Mouse (Mus musculus): Measurements from ENCODE around the gene Lrrc19. TPM values are rescaled to one million over a fixed set of nuclear protein-coding genes. Genes with fewer than 3 reads are reported as not detected.
"Not testable (repeated sequence)": the region's sequence is repeated elsewhere in the genome, so short reads cannot be mapped to it uniquely, and the experiment has no call there.

Gene Lrrc19
- 0.09 TPM in 1 of 2 replicates, not detected in the other for total RNA-seq (2014; rRNA removed)
- 0.07 TPM in 1 of 2 replicates, not detected in the other for polyA plus RNA-seq (2012; rRNA removed)

GRCm38 (mm10) chr4:94649920-94650319, at the start of gene Lrrc19:
Gene Lrrc19, minus strand, starts transcription at chr4:94650144.
- TF ChIP-seq CTCF (IDR thresholded peaks at IDR 0.05; ENCODE audit: low read depth, low read length): no peak
- no peak for TF ChIP-seq POLR2A (IDR thresholded peaks at IDR 0.05; ENCODE audit: extremely low read depth, insufficient read depth, low read length)
- H3K79me2 ChIP-seq (ENCODE audit: control insufficient read depth, insufficient read depth, low read length): no peaks in the 10 kb centered on the region
- H3K4me1 ChIP-seq (ENCODE audit: control insufficient read depth, insufficient read depth, low read length): no peaks in the 10 kb centered on the region
- H3K27me3 ChIP-seq (ENCODE audit: control insufficient read depth, insufficient read depth, low read length): no peaks in the 10 kb centered on the region
- peak; percentile 12 for DNase-seq (ENCODE audit: extremely low read depth, low read depth, low spot score)
- peaks cover 2% of the 10 kb centered on the region; the same call in 1 of the 2 replicates for H3K36me3 ChIP-seq (ENCODE audit: control insufficient read depth, insufficient read depth, low read length)
- WGBS: 83% methylated on average over 3 of the region's 3 CpGs
- H3K9ac ChIP-seq (ENCODE audit: low read depth, low read length): no peak within 1 kb of the TSS
- no peak within 1 kb of the TSS for H3K4me3 ChIP-seq (ENCODE audit: insufficient read depth, low read depth, low read length)
- no peak within 1 kb of the TSS for H3K27ac ChIP-seq (replicated peaks; ENCODE audit: insufficient read depth, low read depth, low read length)

GRCm38 (mm10) chr4:94696368-94696767, 46.4 kb upstream of the Lrrc19 start:
- no peak overlapping the region for H3K27ac ChIP-seq (replicated peaks; ENCODE audit: insufficient read depth, low read depth, low read length)
- WGBS: 37% methylated on average over 3 of the region's 3 CpGs
- H3K4me3 ChIP-seq (ENCODE audit: insufficient read depth, low read depth, low read length): no peak overlapping the region
- no peaks in the 10 kb centered on the region for H3K36me3 ChIP-seq (ENCODE audit: control insufficient read depth, insufficient read depth, low read length)
- no peaks in the 10 kb centered on the region for H3K79me2 ChIP-seq (ENCODE audit: control insufficient read depth, insufficient read depth, low read length)
- no peaks in the 10 kb centered on the region for H3K27me3 ChIP-seq (ENCODE audit: control insufficient read depth, insufficient read depth, low read length)
- peak; percentile 50 for DNase-seq (ENCODE audit: extremely low read depth, low read depth, low spot score)
- TF ChIP-seq POLR2A (IDR thresholded peaks at IDR 0.05; ENCODE audit: extremely low read depth, insufficient read depth, low read length) (no peak), CTCF (IDR thresholded peaks at IDR 0.05; ENCODE audit: low read depth, low read length) (no peak)
- H3K9ac ChIP-seq (ENCODE audit: low read depth, low read length): no peak overlapping the region
- no peaks in the 10 kb centered on the region for H3K4me1 ChIP-seq (ENCODE audit: control insufficient read depth, insufficient read depth, low read length)

- Histone ChIP-seq H3K9ac (ENCODE audit: low read depth, low read length) (no peak overlapping the region), H3K27me3 (ENCODE audit: control insufficient read depth, insufficient read depth, low read length) (no peaks in the 10 kb centered on the region), H3K4me1 (ENCODE audit: control insufficient read depth, insufficient read depth, low read length) (no peaks in the 10 kb centered on the region), H3K4me3 (ENCODE audit: insufficient read depth, low read depth, low read length) (no peak overlapping the region), H3K36me3 (ENCODE audit: control insufficient read depth, insufficient read depth, low read length) (no peaks in the 10 kb centered on the region), H3K79me2 (ENCODE audit: control insufficient read depth, insufficient read depth, low read length) (no peaks in the 10 kb centered on the region), H3K27ac (replicated peaks; ENCODE audit: insufficient read depth, low read depth, low read length) (no peak overlapping the region)
- 91% methylated on average over 2 of the region's 2 CpGs for WGBS
- TF ChIP-seq POLR2A (IDR thresholded peaks at IDR 0.05; ENCODE audit: extremely low read depth, insufficient read depth, low read length): no peak
- no peak for TF ChIP-seq CTCF (IDR thresholded peaks at IDR 0.05; ENCODE audit: low read depth, low read length)
- DNase-seq (ENCODE audit: extremely low read depth, low read depth, low spot score): no peak
These were observed 42.2 kb upstream of the Lrrc19 start for GRCm38 (mm10) chr4:94692175-94692574.

GRCm38 (mm10) chr4:94691078-94691477, 41.1 kb upstream of the Lrrc19 start:
- no peaks in the 10 kb centered on the region for H3K4me1 ChIP-seq (ENCODE audit: control insufficient read depth, insufficient read depth, low read length)
- H3K4me3 ChIP-seq (ENCODE audit: insufficient read depth, low read depth, low read length): no peak overlapping the region
- no peak for TF ChIP-seq CTCF (IDR thresholded peaks at IDR 0.05; ENCODE audit: low read depth, low read length)
- no peak for TF ChIP-seq POLR2A (IDR thresholded peaks at IDR 0.05; ENCODE audit: extremely low read depth, insufficient read depth, low read length)
- no peaks in the 10 kb centered on the region for H3K27me3 ChIP-seq (ENCODE audit: control insufficient read depth, insufficient read depth, low read length)
- H3K9ac ChIP-seq (ENCODE audit: low read depth, low read length): no peak overlapping the region
- H3K79me2 ChIP-seq (ENCODE audit: control insufficient read depth, insufficient read depth, low read length): no peaks in the 10 kb centered on the region
- DNase-seq (ENCODE audit: extremely low read depth, low read depth, low spot score): no peak
- 75% methylated on average over 4 of the region's 4 CpGs for WGBS
- no peak overlapping the region for H3K27ac ChIP-seq (replicated peaks; ENCODE audit: insufficient read depth, low read depth, low read length)
- no peaks in the 10 kb centered on the region for H3K36me3 ChIP-seq (ENCODE audit: control insufficient read depth, insufficient read depth, low read length)

GRCm38 (mm10) chr4:94689804-94690203, 39.9 kb upstream of the Lrrc19 start:
- DNase-seq (ENCODE audit: extremely low read depth, low read depth, low spot score); H3K36me3 ChIP-seq (ENCODE audit: control insufficient read depth, insufficient read depth, low read length); H3K27me3 ChIP-seq (ENCODE audit: control insufficient read depth, insufficient read depth, low read length); H3K27ac ChIP-seq (replicated peaks; ENCODE audit: insufficient read depth, low read depth, low read length); H3K9ac ChIP-seq (ENCODE audit: low read depth, low read length); H3K4me3 ChIP-seq (ENCODE audit: insufficient read depth, low read depth, low read length); H3K79me2 ChIP-seq (ENCODE audit: control insufficient read depth, insufficient read depth, low read length); H3K4me1 ChIP-seq (ENCODE audit: control insufficient read depth, insufficient read depth, low read length): not testable (repeated sequence)
- 77% methylated on average over 2 of the region's 2 CpGs for WGBS

- Histone ChIP-seq H3K27ac (replicated peaks; ENCODE audit: insufficient read depth, low read depth, low read length) (no peak overlapping the region), H3K79me2 (ENCODE audit: control insufficient read depth, insufficient read depth, low read length) (no peaks in the 10 kb centered on the region), H3K9ac (ENCODE audit: low read depth, low read length) (no peak overlapping the region), H3K4me1 (ENCODE audit: control insufficient read depth, insufficient read depth, low read length) (peaks cover 7% of the 10 kb centered on the region; the same call in 1 of the 2 replicates), H3K4me3 (ENCODE audit: insufficient read depth, low read depth, low read length) (no peak overlapping the region), H3K27me3 (ENCODE audit: control insufficient read depth, insufficient read depth, low read length) (no peaks in the 10 kb centered on the region), H3K36me3 (ENCODE audit: control insufficient read depth, insufficient read depth, low read length) (no peaks in the 10 kb centered on the region)
- 80% methylated on average over 5 of the region's 5 CpGs for WGBS
- peak; percentile 7 for DNase-seq (ENCODE audit: extremely low read depth, low read depth, low spot score)
- TF ChIP-seq CTCF (IDR thresholded peaks at IDR 0.05; ENCODE audit: low read depth, low read length): no peak
These were observed 33.4 kb upstream of the Lrrc19 start for GRCm38 (mm10) chr4:94683305-94683704.

All from liver, adult 2 months (tissue).